Mouse (Mus musculus) stomach, postnatal 0 days (tissue): ENCODE data around the gene Erc2.

Source experiments
- CTCF ChIP-seq: IDR thresholded peaks from 2 replicates; pipeline ENCODE4 v1.5.1; 2016; ENCODE audit warnings: antibody characterized with exemption, low read depth, mild to moderate bottlenecking, moderate library complexity
- EP300 ChIP-seq: optimal IDR thresholded peaks from 2 replicates; pipeline ENCODE3; 2016; ENCODE audit warnings: antibody characterized with exemption

- TF ChIP-seq EP300 (no peak), CTCF (no peak)
Measured at GRCm38 (mm10) chr14:28434996-28435395, 812.8 kb downstream of the Erc2 start.
